Mouse (Mus musculus) liver, postnatal 0 days (tissue): ENCODE data around the gene Kctd4. TPM values are rescaled to one million over a fixed set of nuclear protein-coding genes. Genes with fewer than 3 reads are reported as not detected.

Experiments used
- ATAC-seq: fragments of 200-750 bp; cut with Nextera tagmentation; 2 replicates; pipeline ENCODE4 v1.8.0; 2017; ENCODE audit warnings: mild to moderate bottlenecking, moderate library complexity
- DNase-seq: peaks from one replicate; pipeline ENCODE4 v3.0.0-alpha.2; 2016
- H3K27ac ChIP-seq: fragments of 300-500 bp; sonication (generic); 2 replicates; pipeline ENCODE4 v1.5.1; 2014; ENCODE audit warnings: antibody characterized with exemption, moderate library complexity, mild to moderate bottlenecking, low read depth
- H3K27me3 ChIP-seq: fragments of 300-500 bp; sonication (generic); 2 replicates; pipeline ENCODE4 v1.6.1; 2014; ENCODE audit warnings: low read length, control low read depth, mixed read lengths; ENCODE audit not compliant: insufficient read depth
- H3K36me3 ChIP-seq: fragments of 300-500 bp; sonication (generic); replicated peaks from 2 replicates; pipeline ENCODE4 v1.6.1; 2014; ENCODE audit warnings: mild to moderate bottlenecking, control low read depth, low read length, moderate library complexity, mixed read lengths; ENCODE audit not compliant: insufficient read depth
- H3K4me1 ChIP-seq: fragments of 300-500 bp; sonication (generic); 2 replicates; pipeline ENCODE4 v1.6.1; 2014; ENCODE audit warnings: antibody characterized with exemption, mild to moderate bottlenecking, control low read depth; ENCODE audit not compliant: insufficient read depth
- H3K4me2 ChIP-seq: fragments of 300-500 bp; sonication (generic); 2 replicates; pipeline ENCODE4 v1.6.1; 2014; ENCODE audit warnings: low read depth, mild to moderate bottlenecking, low read length, moderate library complexity, mixed read lengths
- H3K4me3 ChIP-seq: fragments of 300-500 bp; sonication (generic); 2 replicates; pipeline ENCODE4 v1.5.1; 2014; ENCODE audit warnings: low read depth, low read length
- H3K9ac ChIP-seq: fragments of 300-500 bp; sonication (generic); replicated peaks from 2 replicates; pipeline ENCODE4 v1.6.1; 2014; ENCODE audit warnings: mild to moderate bottlenecking, moderate library complexity
- H3K9me3 ChIP-seq: fragments of 300-500 bp; sonication (generic); 2 replicates; pipeline ENCODE4 v1.6.1; 2016; ENCODE audit warnings: mild to moderate bottlenecking, control low read depth, low read length, mixed read lengths
- CTCF ChIP-seq: sonication (generic); IDR thresholded peaks from 2 replicates; pipeline ENCODE4 v1.5.1; 2016; ENCODE audit warnings: antibody characterized with exemption, low read depth
- EP300 ChIP-seq: IDR thresholded peaks from 2 replicates; pipeline ENCODE4 v1.6.1; 2016; ENCODE audit warnings: antibody characterized with exemption, low read depth, mild to moderate bottlenecking
- WGBS: fragments of 180-500 bp; shearing (Covaris S2); extraction: QIAGEN DNeasy Blood & Tissue Kit; methylation state at CpG from one replicate; pipeline ENCODE4 v1.1.7; 2014; ENCODE audit not compliant: insufficient replicate concordance; 5-methylcytosine and 5-hydroxymethylcytosine counted together
- polyA plus RNA-seq: library from polyadenylated mRNA; unstranded; fragments of >200 nt; fragmentation: Nextera tagmentation; extraction: Ambion mirVana; gene quantifications from 2 replicates; pipeline ENCODE4 v1.2.1, GENCODE M21; 2015

The Kctd4 gene
- polyA plus RNA-seq, 1 experiment from 2014 or later: 0.18 TPM

DNA sequence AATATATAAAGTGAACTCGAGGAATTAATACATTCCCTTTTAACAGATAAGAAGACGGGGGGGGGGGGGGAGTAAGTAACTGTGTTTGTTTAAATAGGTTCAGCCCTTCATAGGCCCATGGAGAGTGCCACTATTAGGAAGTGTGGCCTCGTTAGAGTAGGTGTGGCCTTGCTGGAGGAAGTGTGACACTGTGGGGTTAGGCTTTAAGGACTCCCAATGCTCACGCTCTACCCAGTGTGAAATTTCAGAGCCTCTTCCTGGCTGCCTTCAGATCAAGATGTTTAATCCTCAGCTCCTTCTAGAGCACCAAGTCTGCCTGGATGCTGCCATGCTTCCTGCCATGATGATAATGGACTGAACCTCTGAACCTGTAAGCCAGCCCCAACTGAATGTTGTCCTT is 47.0 kb downstream of the Kctd4 start:
- no peak for TF ChIP-seq CTCF
- no peak for TF ChIP-seq EP300
- Histone ChIP-seq H3K4me2 (no peak overlapping the region), H3K4me1 (no peaks in the 10 kb centered on the region), H3K27ac (no peak overlapping the region), H3K27me3 (no peaks in the 10 kb centered on the region), H3K9me3 (no peaks in the 10 kb centered on the region), H3K9ac (no peak overlapping the region), H3K4me3 (no peak overlapping the region), H3K36me3 (peaks cover 2% of the 10 kb centered on the region; the same call in 1 of the 2 replicates)
- ATAC-seq: no peak
- WGBS: 41% methylated on average over 4 of the region's 4 CpGs
- no peak for DNase-seq

DNA sequence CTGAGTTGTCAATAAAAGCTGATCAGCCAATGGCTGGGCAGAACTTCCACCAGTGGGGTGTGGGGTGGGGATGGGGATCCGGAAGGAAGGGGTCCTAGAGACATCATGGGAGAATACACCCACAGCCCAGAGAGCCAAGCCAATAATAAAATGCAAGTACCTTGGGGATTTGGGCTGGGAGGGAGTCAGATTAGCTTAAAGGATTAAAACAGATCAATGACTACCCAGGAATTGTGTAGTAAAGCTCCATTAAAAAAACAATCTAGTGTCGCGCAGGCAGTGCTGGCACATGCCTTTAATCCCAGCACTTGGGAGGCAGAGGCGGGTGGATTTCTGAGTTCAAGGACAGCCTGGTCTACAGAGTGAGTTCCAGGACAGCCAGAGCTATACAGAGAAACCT is 50.2 kb downstream of the Kctd4 start:
- no peak for DNase-seq
- Histone ChIP-seq H3K36me3 (peaks cover 2% of the 10 kb centered on the region; the same call in 1 of the 2 replicates), H3K9ac (no peak overlapping the region), H3K4me3 (no peak overlapping the region), H3K4me1 (peaks cover 15% of the 10 kb centered on the region), H3K4me2 (no peak overlapping the region), H3K27ac (no peak overlapping the region), H3K27me3 (no peaks in the 10 kb centered on the region), H3K9me3 (no peaks in the 10 kb centered on the region)
- 84% methylated on average over 4 of the region's 4 CpGs for WGBS
- TF ChIP-seq EP300 (no peak), CTCF (no peak)
- no peak for ATAC-seq

DNA sequence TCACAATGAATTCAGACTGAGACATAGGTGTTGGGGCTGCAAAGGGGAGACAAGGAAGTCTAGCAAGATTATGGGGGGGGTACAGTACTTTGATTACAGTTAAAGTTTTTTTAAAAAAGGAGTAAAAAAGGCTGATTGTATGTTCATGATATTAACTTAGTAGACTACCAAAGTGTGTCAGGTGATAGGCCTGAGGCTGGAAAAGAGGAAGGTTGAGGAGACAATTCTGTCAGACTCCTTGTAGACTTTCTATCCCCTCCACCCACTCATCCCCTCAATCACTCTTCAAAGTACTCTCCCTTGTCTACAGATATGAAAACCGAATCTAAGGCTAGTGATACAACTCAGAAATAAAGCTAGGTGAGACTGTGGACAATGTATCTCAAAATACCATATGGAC is 53.4 kb downstream of the Kctd4 start:
- no peak for ATAC-seq
- H3K4me3 ChIP-seq: no peak overlapping the region
- H3K27ac ChIP-seq: no peak overlapping the region
- no peak overlapping the region for H3K4me2 ChIP-seq
- H3K36me3 ChIP-seq: no peaks in the 10 kb centered on the region; the same call in 1 of the 2 replicates
- no peak overlapping the region for H3K9ac ChIP-seq
- H3K4me1 ChIP-seq: peaks cover 21% of the 10 kb centered on the region
- WGBS: 90% methylated on average over 1 of the region's 1 CpGs
- no peaks in the 10 kb centered on the region for H3K27me3 ChIP-seq
- DNase-seq: no peak
- TF ChIP-seq CTCF (no peak), EP300 (no peak)
- H3K9me3 ChIP-seq: no peaks in the 10 kb centered on the region

DNA sequence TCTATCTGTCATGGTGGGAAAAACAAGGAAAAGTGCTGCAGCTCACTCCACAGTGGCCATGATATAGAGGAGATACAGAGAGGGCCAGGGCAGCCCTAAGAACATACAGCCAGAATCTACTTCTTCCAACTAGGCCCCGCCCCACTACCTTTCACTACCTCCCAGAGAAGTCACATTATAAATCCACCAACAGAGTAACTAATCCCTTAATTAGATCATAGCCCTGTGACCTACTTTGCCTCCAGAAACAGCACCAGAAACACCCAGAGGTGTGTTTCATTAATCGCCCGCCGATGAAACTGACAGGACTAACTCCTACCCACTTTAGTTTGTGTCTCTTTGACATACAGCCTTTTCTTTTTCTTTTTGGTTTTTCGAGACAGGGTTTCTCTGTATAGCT is 54.4 kb downstream of the Kctd4 start:
- Histone ChIP-seq H3K4me1 (peaks cover 21% of the 10 kb centered on the region), H3K9me3 (no peaks in the 10 kb centered on the region), H3K9ac (peak overlapping the region; percentile 84), H3K27ac (no peak overlapping the region), H3K36me3 (no peaks in the 10 kb centered on the region; the same call in 1 of the 2 replicates), H3K27me3 (no peaks in the 10 kb centered on the region), H3K4me3 (peak overlapping the region; percentile 77), H3K4me2 (peak overlapping the region; percentile 85)
- TF ChIP-seq CTCF (no peak), EP300 (no peak)
- WGBS: 80% methylated on average over 5 of the region's 5 CpGs
- no peak for ATAC-seq
- DNase-seq: no peak

DNA sequence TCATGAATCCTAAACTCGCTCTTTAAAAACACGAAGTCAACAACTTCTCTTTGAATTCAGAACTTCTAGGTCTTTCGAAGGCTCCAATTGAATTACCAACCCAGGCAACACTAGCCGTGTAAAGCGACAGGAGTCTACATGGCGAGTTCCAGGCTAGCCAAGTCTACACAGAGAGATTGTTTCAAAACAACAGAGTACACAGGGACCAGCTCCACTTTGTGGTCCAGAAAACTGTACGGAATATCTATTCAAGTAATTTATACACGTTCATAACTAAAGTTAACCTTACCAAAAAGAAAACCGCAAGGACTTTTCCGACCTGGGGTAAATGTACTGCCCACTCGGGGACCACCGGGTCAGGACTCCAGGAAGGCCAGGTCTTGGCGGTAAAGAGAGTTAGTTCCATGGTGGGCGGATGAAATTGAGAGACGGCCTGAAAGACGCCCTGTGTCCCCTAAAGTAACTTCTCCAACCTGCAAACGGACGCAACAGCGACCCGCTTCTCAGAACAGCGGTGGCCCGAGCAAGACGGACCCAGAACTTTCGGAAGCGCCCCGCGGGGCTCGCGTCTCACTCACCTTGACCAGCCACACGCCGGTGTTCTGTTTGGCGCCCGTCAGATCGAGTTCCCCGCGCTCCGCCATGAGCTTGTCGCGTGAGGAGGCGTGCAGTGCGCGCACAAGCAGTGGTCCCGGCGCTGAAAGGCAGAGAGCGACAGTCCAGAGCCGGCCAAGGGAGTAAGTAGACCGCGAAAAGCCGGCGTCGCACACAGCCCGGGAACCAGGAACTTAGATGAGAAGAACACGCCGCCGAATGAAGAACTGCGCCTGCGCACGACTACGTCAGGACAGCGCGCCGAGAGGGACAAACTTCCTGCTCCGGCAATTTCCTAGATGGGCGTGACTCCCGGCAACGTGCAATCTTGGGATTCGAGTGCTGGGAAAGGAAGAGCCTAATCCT is 55.6 kb downstream of the Kctd4 start, which contains the start of gene Gtf2f2:
Gene Gtf2f2, minus strand, starts transcription at position 764 of the 960 bp plus-strand sequence.
- ATAC-seq: peak; percentile 93
- H3K27ac ChIP-seq: peak within 1 kb of the TSS; percentile 87
- H3K9ac ChIP-seq: peak within 1 kb of the TSS; percentile 84
- under 1% methylated on average over 67 of the region's 67 CpGs for WGBS
- H3K4me1 ChIP-seq: peaks cover 21% of the 10 kb centered on the region
- peak; percentile 94 for DNase-seq
- TF ChIP-seq EP300 (no peak), CTCF (no peak)
- peak within 1 kb of the TSS; percentile 85 for H3K4me2 ChIP-seq
- H3K4me3 ChIP-seq: peak within 1 kb of the TSS; percentile 77
- H3K9me3 ChIP-seq: no peaks in the 10 kb centered on the region
- no peaks in the 10 kb centered on the region; the same call in 1 of the 2 replicates for H3K36me3 ChIP-seq
- no peaks in the 10 kb centered on the region for H3K27me3 ChIP-seq

DNA sequence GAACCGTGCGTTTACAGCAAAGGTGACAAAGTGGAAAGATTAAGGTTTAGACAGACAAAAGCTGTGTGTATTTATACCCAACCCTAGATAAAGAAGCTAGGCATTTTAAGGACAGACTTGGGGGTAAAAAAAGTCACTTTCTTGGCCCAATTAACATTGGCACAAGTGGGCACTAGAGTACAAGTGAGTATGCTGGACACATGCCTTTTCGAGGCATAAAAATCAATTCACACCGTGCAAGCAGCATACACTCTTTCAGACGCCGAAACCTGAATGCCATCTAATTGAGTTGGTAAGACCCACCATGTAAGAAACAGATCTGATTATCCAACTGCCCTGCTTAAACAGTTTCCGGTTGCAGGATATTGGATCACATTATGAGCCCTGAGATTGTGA is 56.3 kb downstream of the Kctd4 start:
- no peak for DNase-seq
- Histone ChIP-seq H3K36me3 (no peaks in the 10 kb centered on the region; the same call in 1 of the 2 replicates), H3K9ac (peak overlapping the region; percentile 84), H3K4me1 (peaks cover 21% of the 10 kb centered on the region), H3K4me2 (peak overlapping the region; percentile 85), H3K27ac (no peak overlapping the region), H3K4me3 (peak overlapping the region; percentile 77), H3K27me3 (no peaks in the 10 kb centered on the region), H3K9me3 (no peaks in the 10 kb centered on the region)
- no peak for TF ChIP-seq EP300
- 31% methylated on average over 7 of the region's 7 CpGs for WGBS
- no peak for ATAC-seq
